Comparison of ENCODE assay signal across 26 mouse cellular contexts in the genomic region with DNA sequence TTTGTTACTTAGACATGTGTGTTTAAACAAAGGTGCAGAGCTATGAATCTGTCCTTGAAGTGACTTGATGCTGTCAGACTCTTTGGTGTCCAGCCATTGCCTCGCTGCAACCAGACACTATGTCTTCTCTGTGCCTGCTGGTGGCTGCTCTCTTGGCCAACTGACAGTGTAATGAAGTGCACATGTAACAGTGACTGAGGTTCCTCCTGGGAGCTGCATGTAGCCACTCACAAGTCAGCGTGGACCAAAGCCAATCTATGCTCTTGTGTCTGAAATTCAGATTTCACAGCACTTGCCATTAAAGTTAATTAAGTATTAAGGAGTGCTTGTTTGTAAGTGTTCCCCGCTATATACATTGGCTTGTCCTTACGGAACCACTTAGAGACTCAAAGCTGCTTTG.
DNase-seq lines count a peak whose midpoint lies in the region; ATAC-seq and TF ChIP-seq lines count a peak whose summit lies in the region.
"Had no signal": no experiment of that assay in that cellular context is flagged by ENCODE, and none has a peak within 500 bp of the region (broad histone marks: within the 10 kb centered on the region; RNA-seq: fewer than 3 reads in every experiment).

No protein-coding gene starts in this region.

- H3K4me2 ChIP-seq in lung, embryonic 14.5 days = no peak overlapping the region
- no peak overlapping the region for H3K4me2 ChIP-seq in neural tube, embryonic 14.5 days (ENCODE audit: low read depth, low read length)
- no peak overlapping the region for H3K4me2 ChIP-seq in neural tube, embryonic 15.5 days
- H3K4me2 ChIP-seq: embryonic facial prominence, embryonic 12.5 days; forebrain, embryonic 13.5 days; hindbrain, embryonic 15.5 days; intestine, embryonic 15.5 days; liver, embryonic 15.5 days; midbrain, embryonic 12.5 days had no signal

- no peak overlapping the region for H3K9ac ChIP-seq in lung, embryonic 14.5 days
- no peak overlapping the region for H3K9ac ChIP-seq in neural tube, embryonic 14.5 days (replicated peaks; ENCODE audit: low read depth, low read length)
- no peak overlapping the region for H3K9ac ChIP-seq in neural tube, embryonic 15.5 days (replicated peaks)
- H3K9ac ChIP-seq: embryonic facial prominence, embryonic 12.5 days; forebrain, embryonic 13.5 days; hindbrain, embryonic 15.5 days; intestine, embryonic 15.5 days; liver, embryonic 15.5 days; midbrain, embryonic 12.5 days had no signal

- H3K27ac ChIP-seq in lung, embryonic 14.5 days (ENCODE audit: low read depth) = no peak overlapping the region
- no peak overlapping the region for H3K27ac ChIP-seq in neural tube, embryonic 14.5 days (ENCODE audit: low read depth, low read length)
- H3K27ac ChIP-seq in neural tube, embryonic 15.5 days (replicated peaks) = no peak overlapping the region
- H3K27ac ChIP-seq: embryonic facial prominence, embryonic 12.5 days; forebrain, embryonic 13.5 days; gastrocnemius, adult 2 months; heart, embryonic 10.5 days; hindbrain, embryonic 15.5 days; intestine, embryonic 15.5 days; liver, embryonic 15.5 days; midbrain, embryonic 12.5 days had no signal

- no peak overlapping the region for H3K4me3 ChIP-seq in lung, embryonic 14.5 days (ENCODE audit: low read depth, low read length)
- no peak overlapping the region for H3K4me3 ChIP-seq in neural tube, embryonic 14.5 days (ENCODE audit: low read depth, low read length)
- H3K4me3 ChIP-seq in neural tube, embryonic 15.5 days (replicated peaks) = no peak overlapping the region
- H3K4me3 ChIP-seq: embryonic facial prominence, embryonic 12.5 days; erythroblast, embryonic 14.5 days; forebrain, embryonic 13.5 days; gastrocnemius, adult 2 months; heart, embryonic 10.5 days; hindbrain, embryonic 15.5 days; intestine, embryonic 15.5 days; liver, embryonic 15.5 days; midbrain, embryonic 12.5 days had no signal

- H3K9me3 ChIP-seq in lung, embryonic 14.5 days (ENCODE audit: low read depth, low read length) = no peaks in the 10 kb centered on the region
- H3K9me3 ChIP-seq in neural tube, embryonic 14.5 days (ENCODE audit: control insufficient read depth, low read length) = no peaks in the 10 kb centered on the region
- H3K9me3 ChIP-seq in neural tube, embryonic 15.5 days (replicated peaks) = no peaks in the 10 kb centered on the region
- H3K9me3 ChIP-seq: embryonic facial prominence, embryonic 12.5 days; forebrain, embryonic 13.5 days; heart, embryonic 10.5 days; hindbrain, embryonic 15.5 days; intestine, embryonic 15.5 days; liver, embryonic 15.5 days; midbrain, embryonic 12.5 days had no signal

- WGBS in lung, embryonic 14.5 days = 58% methylated on average over 4 of the region's 4 CpGs
- 65% methylated on average over 4 of the region's 4 CpGs for WGBS in neural tube, embryonic 14.5 days
- 61% methylated on average over 4 of the region's 4 CpGs for WGBS in neural tube, embryonic 15.5 days

- TF ChIP-seq CTCF in lung, embryonic 14.5 days (IDR thresholded peaks at IDR 0.05; ENCODE audit: low read depth) = no peak

- H3K36me3 ChIP-seq in lung, embryonic 14.5 days (ENCODE audit: insufficient read depth) = no peaks in the 10 kb centered on the region
- H3K36me3 ChIP-seq in neural tube, embryonic 14.5 days (ENCODE audit: control insufficient read depth, insufficient read depth, low read length) = no peaks in the 10 kb centered on the region
- no peaks in the 10 kb centered on the region for H3K36me3 ChIP-seq in neural tube, embryonic 15.5 days
- H3K36me3 ChIP-seq: embryonic facial prominence, embryonic 12.5 days; heart, embryonic 10.5 days; hindbrain, embryonic 15.5 days; intestine, embryonic 15.5 days; liver, embryonic 15.5 days; midbrain, embryonic 12.5 days had no signal

- ATAC-seq in lung, embryonic 14.5 days (ENCODE audit: insufficient read depth) = peak; percentile 83; the same call in 1 of the 2 replicates
- peak; percentile 54; the same call in 1 of the 2 replicates for ATAC-seq in neural tube, embryonic 14.5 days (ENCODE audit: low read depth)
- no peak for ATAC-seq in neural tube, embryonic 15.5 days (ENCODE audit: low FRiP score)
- ATAC-seq: CD4-positive, CD25-positive, alpha-beta regulatory T cell, adult 4 months; forebrain, embryonic 13.5 days; intestine, embryonic 15.5 days had no signal

- H3K4me1 ChIP-seq in lung, embryonic 14.5 days (ENCODE audit: insufficient read depth) = peaks cover 8% of the 10 kb centered on the region; the same call in 1 of the 2 replicates
- peaks cover under 1% of the 10 kb centered on the region; the same call in 1 of the 2 replicates for H3K4me1 ChIP-seq in neural tube, embryonic 14.5 days (ENCODE audit: control insufficient read depth, insufficient read depth, low read length)
- peaks cover 7% of the 10 kb centered on the region for H3K4me1 ChIP-seq in neural tube, embryonic 15.5 days
- H3K4me1 ChIP-seq: embryonic facial prominence, embryonic 12.5 days; intestine, embryonic 15.5 days; liver, embryonic 15.5 days had no signal

- H3K27me3 ChIP-seq in lung, embryonic 14.5 days (ENCODE audit: insufficient read depth, low read length) = no peaks in the 10 kb centered on the region
- no peaks in the 10 kb centered on the region for H3K27me3 ChIP-seq in neural tube, embryonic 14.5 days (ENCODE audit: control insufficient read depth, insufficient read depth, low read length)
- H3K27me3 ChIP-seq in neural tube, embryonic 15.5 days (replicated peaks) = no peaks in the 10 kb centered on the region
- H3K27me3 ChIP-seq: embryonic facial prominence, embryonic 12.5 days; forebrain, embryonic 13.5 days; hindbrain, embryonic 15.5 days; intestine, embryonic 15.5 days; liver, embryonic 15.5 days; midbrain, embryonic 12.5 days had no signal

- peak; percentile 57 to 67 for DNase-seq in cerebellum, postnatal 14 days
- no peak for DNase-seq in cerebellum, adult 9-11 months
- peak; percentile 76 for DNase-seq in lung, embryonic 14.5 days
- no peak for DNase-seq in lung, postnatal 25 days (ENCODE audit: low spot score)
- DNase-seq in embryo, embryonic 10.5 days (ENCODE audit: low spot score) = no peak
- DNase-seq: adrenal gland, postnatal 36 days; gastrocnemius, adult 2 months; heart, postnatal 4 days; kidney, adult 8-10 months; kidney, postnatal 14 days; liver; retina, postnatal 1 day; right cerebral cortex, postnatal 25 days; spleen, adult 18-20 months; thymus, postnatal 14 days had no signal

Comparison
In these comparisons a context has a peak if more than half of its experiments do, and no peak if none do; other contexts are left out.
1. DNase-seq: peak in cerebellum, postnatal 14 days (2 of 2) and lung, embryonic 14.5 days (single experiment); none in cerebellum, adult 9-11 months (single experiment), lung, postnatal 25 days (single experiment) and embryo, embryonic 10.5 days (single experiment).